Mouse (Mus musculus) embryo, embryonic 10.5 days (tissue): ENCODE data around the gene Htra2.

Source experiments
- DNase-seq: peaks from one replicate; pipeline ENCODE4 v3.0.0-alpha.2; 2015; ENCODE audit warnings: low spot score

Gene Htra2

GRCm38 (mm10) chr6:83031921-83032590 is 23.0 kb downstream of the Htra2 start:
- DNase-seq: no peak

DNA sequence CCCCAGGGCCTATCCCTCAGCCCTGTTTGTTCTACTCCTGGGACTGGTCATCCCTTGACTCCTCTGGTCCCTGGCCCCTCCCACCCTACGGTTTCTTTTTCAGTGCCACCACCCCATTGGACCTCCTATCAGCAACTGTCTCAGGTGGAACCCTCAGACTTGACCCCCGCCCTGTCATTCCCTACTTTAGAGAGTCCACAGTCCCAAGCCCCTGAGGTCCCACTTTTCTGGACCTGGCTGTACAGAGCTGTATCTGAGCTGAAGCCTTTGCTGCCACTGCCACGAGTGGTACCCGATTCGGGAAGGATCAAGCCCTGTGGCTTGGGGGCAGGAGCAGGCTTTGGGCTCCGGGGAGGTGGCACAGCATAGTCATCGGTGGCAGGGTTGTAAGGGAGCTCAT is 24.0 kb downstream of the Htra2 start:
- DNase-seq: no peak

- no peak for DNase-seq
These were observed 25.3 kb downstream of the Htra2 start for GRCm38 (mm10) chr6:83029777-83030176.

GRCm38 (mm10) chr6:83027706-83028105 is 27.4 kb downstream of the Htra2 start:
- no peak for DNase-seq

- DNase-seq: no peak
These were observed 27.8 kb downstream of the Htra2 start for GRCm38 (mm10) chr6:83027293-83027692.

GRCm38 (mm10) chr6:83025221-83025620 is 29.9 kb downstream of the Htra2 start:
- no peak for DNase-seq

- DNase-seq: no peak
These were observed 30.7 kb downstream of the Htra2 start for GRCm38 (mm10) chr6:83024421-83024820.

GRCm38 (mm10) chr6:83023786-83024185 is 31.3 kb downstream of the Htra2 start:
- DNase-seq: no peak

- no peak for DNase-seq
These were observed 32.1 kb downstream of the Htra2 start for GRCm38 (mm10) chr6:83023008-83023407.

GRCm38 (mm10) chr6:83020836-83021593 is 34.1 kb downstream of the Htra2 start:
- no peak for DNase-seq

- DNase-seq: no peak
These were observed 35.0 kb downstream of the Htra2 start for GRCm38 (mm10) chr6:83020121-83020520.

GRCm38 (mm10) chr6:83019044-83019443 is 36.0 kb downstream of the Htra2 start:
- DNase-seq: no peak

DNA sequence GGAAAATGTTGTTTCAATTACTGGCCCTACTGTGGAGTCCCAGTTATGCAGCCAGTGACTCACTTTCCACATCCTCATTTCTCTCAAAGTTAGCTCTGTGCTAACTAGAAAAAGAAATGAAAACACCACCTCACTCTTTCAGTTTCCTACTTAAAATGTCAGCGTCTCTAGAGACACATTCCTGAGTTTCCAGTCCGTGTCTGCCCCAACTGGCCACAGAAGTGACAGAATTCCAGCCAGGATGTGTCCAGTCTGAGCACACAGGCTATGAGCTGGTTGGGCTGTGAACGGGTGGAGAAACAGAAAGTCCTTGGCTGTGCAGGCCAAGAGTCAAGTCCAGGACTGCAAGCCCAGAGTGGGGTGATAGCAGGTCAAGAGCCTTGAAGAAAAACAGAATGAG is 37.9 kb downstream of the Htra2 start:
- no peak for DNase-seq

GRCm38 (mm10) chr6:83015749-83016148 is 39.3 kb downstream of the Htra2 start:
- DNase-seq: no peak

DNA sequence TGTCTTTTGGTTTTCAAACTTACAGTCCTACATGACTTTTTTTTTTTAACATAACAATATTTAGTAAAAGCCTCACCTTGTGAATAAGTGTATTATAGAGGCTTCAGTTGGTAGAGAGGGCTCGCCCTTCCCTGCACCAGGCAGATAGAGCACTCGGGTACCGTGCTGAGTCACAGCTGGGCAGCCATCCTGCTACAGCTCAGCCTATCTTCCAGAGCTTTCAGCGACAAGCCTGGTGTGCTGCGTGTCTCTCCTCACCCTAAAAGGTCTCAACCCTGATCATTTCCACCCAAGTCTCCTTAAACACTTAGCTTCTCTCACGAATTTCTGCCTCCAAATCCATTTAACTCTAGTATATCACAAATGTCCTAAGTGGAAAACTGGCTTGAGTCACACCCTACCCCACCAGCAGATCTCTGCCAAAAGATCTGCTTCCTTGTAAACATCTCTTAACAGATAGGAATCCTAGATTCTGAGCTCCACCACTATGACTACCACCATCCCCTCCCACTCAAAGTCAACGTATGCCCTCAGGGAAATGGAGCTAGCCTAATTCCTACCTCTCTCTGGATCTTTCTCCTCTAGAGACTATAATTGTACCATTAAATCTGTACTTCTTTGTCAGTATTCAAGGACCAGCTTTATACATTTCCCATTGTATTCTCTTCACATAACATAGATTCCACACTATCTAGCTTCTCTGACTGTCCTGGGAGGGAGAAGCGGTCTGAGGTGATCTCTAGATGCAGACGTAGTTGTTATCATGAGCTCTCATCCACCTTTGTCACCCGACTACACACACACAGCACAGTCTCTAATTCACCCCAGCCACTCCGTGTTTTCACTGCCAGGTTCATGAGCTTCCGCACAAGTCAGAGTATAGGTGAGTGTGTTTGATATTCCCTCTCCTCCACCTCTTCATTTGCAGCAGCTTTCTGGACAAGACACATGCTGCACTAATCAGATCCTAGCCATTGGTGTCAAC is 40.3 kb downstream of the Htra2 start:
- no peak for DNase-seq

DNA sequence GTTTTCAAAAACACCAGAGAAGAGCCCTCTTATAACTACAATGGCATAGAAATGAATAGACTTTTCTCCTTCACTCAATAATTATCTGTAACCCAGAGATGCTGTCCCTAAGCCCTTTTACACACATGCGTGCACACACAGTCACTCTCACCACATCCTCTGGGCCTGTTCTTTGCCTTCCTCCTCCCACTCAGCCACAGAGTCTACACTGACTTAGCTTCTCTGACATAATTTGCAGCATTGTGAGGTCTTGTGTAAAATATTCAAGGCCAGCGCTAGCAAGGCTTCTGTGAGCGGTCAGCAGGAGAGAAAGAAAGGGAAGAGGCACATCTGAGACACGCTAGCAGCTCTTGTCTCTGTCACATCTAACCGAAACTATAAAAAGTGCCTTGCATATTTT is 41.6 kb downstream of the Htra2 start:
- DNase-seq: no peak

- DNase-seq: no peak
These were observed 43.3 kb downstream of the Htra2 start for GRCm38 (mm10) chr6:83011756-83012155.

DNA sequence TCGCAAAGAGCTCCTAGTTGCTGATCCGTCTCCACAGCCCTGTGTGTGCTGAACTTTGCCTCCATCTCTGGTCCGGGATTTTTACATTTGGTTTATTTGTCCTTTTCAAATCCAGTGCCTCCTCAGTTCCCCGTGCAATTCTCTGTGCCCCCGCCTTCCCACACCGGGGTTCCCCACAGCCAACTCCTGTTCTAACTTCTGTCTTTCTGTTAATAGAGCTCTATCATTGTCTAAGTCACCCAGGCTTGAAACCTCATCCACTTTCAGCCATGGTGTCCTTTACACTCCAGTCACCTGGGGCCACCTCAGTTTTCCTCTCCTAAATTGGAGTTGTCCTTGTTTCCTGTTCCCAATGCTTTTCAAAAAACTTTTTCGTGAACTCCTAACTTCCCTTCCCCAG is 43.8 kb downstream of the Htra2 start:
- DNase-seq: no peak

DNA sequence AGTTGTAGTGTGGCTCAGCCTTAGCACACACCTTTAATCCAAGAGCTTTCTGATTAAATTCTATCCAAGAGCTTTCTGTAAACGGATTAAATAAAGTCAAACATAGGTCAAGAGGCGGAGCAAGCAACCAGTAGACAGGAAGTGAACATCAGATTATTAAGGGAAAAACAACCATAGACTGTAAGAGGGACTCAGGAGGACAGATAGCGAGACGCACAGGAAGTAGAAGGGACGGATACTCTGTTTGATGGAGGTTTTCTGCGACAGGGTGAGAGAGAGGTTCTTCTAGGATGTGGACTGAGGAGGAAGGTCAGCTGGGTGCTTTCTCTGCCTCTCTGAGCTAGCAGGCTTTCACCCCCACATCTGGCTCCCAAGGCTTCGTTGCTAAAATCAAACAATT is 45.1 kb downstream of the Htra2 start:
- DNase-seq: no peak

GRCm38 (mm10) chr6:83008659-83009058 is 46.4 kb downstream of the Htra2 start:
- DNase-seq: no peak

DNA sequence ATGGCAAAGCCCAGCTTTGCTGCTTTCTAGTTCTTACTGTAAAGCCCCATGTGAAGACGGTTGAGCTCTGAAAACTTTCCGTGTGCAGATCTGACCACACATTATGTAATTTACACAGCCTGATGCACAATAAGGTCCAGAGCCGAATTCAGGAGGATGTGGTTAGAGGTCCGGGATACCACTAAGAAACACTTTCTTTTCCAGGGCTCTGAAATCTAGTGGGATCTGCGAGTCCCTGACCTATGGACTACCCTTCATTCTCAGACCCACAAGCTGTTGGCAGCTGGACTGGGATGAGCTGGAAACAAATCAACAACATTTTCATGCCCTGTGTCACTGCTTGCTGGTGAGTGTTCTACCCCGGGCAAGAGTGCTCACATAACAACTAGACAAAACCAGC is 49.0 kb downstream of the Htra2 start:
- DNase-seq: no peak

DNA sequence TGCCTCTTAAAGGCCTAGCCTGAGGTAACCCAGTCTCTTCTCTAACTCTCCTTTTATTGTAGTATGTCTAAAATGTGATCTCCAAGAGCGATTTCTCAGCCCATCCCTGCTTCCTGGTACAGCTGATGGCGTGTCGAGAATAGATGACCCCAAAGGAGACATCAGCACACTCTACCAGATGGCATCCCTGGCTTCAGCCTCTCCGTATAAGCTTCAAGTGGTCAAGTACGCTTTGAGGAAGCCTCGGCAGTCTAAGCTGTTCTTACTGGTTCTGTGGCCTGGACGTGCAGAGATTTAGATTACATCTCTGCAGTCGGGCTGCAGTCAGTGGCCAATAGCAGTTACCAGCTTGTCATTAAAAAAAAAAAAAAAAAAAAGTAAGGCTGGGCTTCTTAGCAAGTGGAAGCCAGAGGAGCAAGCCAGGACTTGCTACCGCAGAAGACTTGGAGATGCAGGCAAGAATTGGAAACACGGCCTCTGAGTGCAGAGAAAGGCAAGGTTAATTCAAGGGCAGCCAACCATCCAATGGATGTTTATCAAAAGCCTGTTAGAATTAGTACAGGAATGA is 49.5 kb downstream of the Htra2 start:
- no peak for DNase-seq
